Mouse (Mus musculus) cerebellum, adult 2 months (tissue): Measurements from ENCODE around the gene Alg14.

Experiments used
- CTCF ChIP-seq: fragments of 200-500 bp; IDR thresholded peaks from 2 replicates; pipeline ENCODE4 v1.5.1; 2011; ENCODE audit warnings: low read depth, mild to moderate bottlenecking, control low read depth, low read length, moderate library complexity, borderline replicate concordance; ENCODE audit not compliant: insufficient read depth
- POLR2A ChIP-seq: fragments of 200-500 bp; IDR thresholded peaks from 2 replicates; pipeline ENCODE4 v1.6.1; 2011; ENCODE audit warnings: low read length, control low read depth, borderline replicate concordance; ENCODE audit not compliant: insufficient read depth

DNA sequence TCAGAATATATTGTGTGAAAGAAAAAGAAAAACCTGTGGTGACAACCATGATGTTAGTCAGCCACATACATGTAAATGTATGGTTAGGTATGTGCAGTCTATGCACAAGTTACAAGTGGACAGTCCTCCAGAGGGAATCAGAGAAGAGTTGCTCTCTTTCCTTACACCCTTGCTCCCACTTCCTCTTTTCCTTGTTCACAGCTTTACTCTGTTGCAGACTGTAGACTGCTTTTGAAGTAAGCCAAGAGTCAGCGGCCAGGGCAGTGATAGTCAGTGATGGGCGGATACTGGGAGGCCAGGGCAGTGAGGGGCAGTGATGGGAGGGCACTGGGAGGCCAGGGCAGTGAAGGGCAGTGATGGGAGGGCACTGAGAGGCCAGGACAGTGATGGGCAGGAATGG is 66.7 kb downstream of the Alg14 start:
- TF ChIP-seq CTCF (no peak), POLR2A (no peak)
